Mouse (Mus musculus): ENCODE data around the gene Cux2. TPM values are rescaled to one million over a fixed set of nuclear protein-coding genes. Genes with fewer than 3 reads are reported as not detected.
"Not testable (repeated sequence)": the region's sequence is repeated elsewhere in the genome, so short reads cannot be mapped to it uniquely, and the experiment has no call there.

The Cux2 gene
- polyA plus RNA-seq, 1 experiment, result 65.9 TPM

GRCm38 (mm10) chr5:121879211-121879610, 170.7 kb downstream of the Cux2 start:
- DNase-seq (ENCODE audit: extremely low spot score in 1 of 2, low spot score in 1 of 2), result peak in 1 of 2 experiments; percentile 35

- DNase-seq (ENCODE audit: extremely low spot score in 1 of 2, low spot score in 1 of 2), result peak in 1 of 2 experiments; percentile 24
These were observed 171.2 kb downstream of the Cux2 start for GRCm38 (mm10) chr5:121878703-121879102.

DNA sequence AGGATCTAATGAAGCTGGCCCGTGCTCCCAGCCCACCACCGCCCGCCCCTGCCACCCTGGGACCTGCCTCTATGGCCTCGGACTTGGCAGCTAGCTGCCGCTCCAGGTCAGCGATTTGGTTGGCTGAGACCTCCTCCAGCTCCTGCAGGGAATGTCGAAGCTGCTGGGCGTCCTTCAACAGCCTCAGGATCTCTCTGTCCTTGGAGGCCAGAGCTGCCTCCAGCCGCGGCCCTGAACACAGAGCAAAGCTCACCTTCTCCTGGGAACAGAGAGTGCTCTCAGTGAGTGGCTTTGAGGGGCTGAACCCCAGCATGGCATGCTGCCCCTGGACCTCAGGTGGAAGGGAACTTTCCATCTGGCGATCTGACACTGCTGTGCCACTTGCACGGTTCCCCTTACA, 173.0 kb downstream of the Cux2 start:
- DNase-seq (ENCODE audit: extremely low spot score in 1 of 2, low spot score in 1 of 2), result no peak

GRCm38 (mm10) chr5:121875041-121875440, 174.9 kb downstream of the Cux2 start:
- DNase-seq (ENCODE audit: extremely low spot score in 1 of 2, low spot score in 1 of 2), result no peak

DNA sequence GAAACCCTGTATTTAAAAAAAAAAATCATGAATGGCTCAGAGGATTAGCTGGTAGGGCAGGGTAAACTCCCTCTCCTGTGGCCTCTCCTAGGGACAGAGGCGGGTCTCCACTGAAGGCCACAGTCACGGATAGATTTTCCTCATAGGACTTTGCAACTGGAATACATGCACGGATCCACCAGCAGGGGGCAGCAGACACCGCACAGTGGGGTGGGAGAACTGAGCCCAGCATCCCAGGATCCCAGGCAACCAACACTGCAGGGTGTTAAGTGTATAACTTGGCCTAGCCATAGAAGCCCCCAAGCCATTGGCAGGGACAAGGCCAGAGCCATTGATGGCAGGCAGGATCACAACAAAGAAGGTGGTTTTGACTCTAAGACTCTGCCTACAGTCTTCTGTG, 177.7 kb downstream of the Cux2 start:
- DNase-seq (ENCODE audit: extremely low spot score in 1 of 2, low spot score in 1 of 2), result peak in 1 of 2 experiments; percentile 90

GRCm38 (mm10) chr5:121871515-121872030, 178.3 kb downstream of the Cux2 start:
- DNase-seq (ENCODE audit: extremely low spot score in 1 of 2, low spot score in 1 of 2), result no peak

DNA sequence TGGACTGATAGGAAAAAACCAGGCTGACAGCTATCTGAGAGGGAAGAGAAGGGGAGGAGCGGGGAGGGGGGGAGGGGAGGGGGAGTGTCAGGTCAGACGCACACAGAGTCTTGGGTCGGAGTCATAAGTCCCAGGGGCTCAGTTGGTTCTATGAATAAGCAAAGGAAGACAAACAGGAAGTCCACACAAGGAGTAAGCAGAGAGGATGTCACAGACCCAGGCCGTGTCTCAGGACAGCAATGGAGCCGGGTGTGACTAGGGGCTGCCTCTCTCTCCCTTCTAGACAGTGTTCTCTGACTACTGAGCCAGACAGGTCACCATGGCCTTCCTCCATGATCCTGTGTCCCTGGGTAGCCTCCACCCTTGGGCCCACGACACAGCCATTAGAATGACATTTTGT, 179.1 kb downstream of the Cux2 start:
- no peak for DNase-seq (ENCODE audit: extremely low spot score in 1 of 2, low spot score in 1 of 2)

GRCm38 (mm10) chr5:121867963-121868362, 181.9 kb downstream of the Cux2 start:
- DNase-seq (ENCODE audit: extremely low spot score in 1 of 2, low spot score in 1 of 2), result no peak

- no peak for DNase-seq (ENCODE audit: extremely low spot score in 1 of 2, low spot score in 1 of 2)
These were observed 185.6 kb downstream of the Cux2 start for GRCm38 (mm10) chr5:121864330-121864729.

- no peak for DNase-seq (ENCODE audit: extremely low spot score in 1 of 2, low spot score in 1 of 2)
These were observed 187.9 kb downstream of the Cux2 start for GRCm38 (mm10) chr5:121861964-121862363.

GRCm38 (mm10) chr5:121858427-121858826, 191.5 kb downstream of the Cux2 start:
- no peak for DNase-seq (ENCODE audit: extremely low spot score in 1 of 2, low spot score in 1 of 2)

DNA sequence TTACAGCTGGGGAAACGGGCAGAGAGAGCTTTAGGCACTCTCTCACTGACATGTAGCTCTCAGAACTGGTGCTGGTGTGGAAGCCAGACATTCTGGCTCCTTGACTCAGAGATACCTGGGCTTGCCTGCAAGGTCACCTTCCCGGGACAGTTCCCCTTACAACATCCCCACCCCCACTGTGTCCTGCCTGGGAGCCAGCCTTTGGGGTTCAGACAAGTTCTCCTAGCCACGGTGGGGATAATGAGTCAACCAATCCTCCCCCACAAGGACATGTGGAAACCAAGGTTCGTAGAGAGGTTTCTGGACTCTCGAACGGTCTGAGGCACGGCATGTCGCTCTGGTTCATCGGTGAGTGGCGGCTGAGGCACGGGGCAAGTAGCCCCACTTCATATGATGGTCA, 193.2 kb downstream of the Cux2 start:
- no peak for DNase-seq (ENCODE audit: extremely low spot score in 1 of 2, low spot score in 1 of 2)

DNA sequence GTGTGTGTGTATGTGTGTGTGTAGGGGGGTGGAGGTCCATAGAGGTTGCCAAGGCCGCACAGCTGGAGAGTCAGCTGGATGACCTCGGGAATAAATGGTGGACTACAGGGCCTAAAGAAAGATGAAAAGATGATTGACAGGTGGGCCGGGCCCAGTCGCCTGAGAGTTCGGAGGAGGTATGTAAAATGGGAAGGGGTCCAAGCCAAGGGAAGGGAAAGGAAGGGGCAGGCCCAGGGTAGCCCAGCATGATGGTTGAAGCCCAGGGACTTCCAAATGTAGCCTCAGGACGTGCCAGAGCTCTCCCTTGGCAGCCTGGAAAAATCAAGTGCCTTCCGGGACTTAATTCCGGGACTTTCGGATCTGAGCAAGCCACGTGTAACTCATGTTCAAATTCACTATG, 195.1 kb downstream of the Cux2 start:
- DNase-seq (ENCODE audit: extremely low spot score in 1 of 2, low spot score in 1 of 2), result no peak

- no peak for DNase-seq (ENCODE audit: extremely low spot score in 1 of 2, low spot score in 1 of 2)
These were observed 196.4 kb downstream of the Cux2 start for GRCm38 (mm10) chr5:121853368-121854051.

DNA sequence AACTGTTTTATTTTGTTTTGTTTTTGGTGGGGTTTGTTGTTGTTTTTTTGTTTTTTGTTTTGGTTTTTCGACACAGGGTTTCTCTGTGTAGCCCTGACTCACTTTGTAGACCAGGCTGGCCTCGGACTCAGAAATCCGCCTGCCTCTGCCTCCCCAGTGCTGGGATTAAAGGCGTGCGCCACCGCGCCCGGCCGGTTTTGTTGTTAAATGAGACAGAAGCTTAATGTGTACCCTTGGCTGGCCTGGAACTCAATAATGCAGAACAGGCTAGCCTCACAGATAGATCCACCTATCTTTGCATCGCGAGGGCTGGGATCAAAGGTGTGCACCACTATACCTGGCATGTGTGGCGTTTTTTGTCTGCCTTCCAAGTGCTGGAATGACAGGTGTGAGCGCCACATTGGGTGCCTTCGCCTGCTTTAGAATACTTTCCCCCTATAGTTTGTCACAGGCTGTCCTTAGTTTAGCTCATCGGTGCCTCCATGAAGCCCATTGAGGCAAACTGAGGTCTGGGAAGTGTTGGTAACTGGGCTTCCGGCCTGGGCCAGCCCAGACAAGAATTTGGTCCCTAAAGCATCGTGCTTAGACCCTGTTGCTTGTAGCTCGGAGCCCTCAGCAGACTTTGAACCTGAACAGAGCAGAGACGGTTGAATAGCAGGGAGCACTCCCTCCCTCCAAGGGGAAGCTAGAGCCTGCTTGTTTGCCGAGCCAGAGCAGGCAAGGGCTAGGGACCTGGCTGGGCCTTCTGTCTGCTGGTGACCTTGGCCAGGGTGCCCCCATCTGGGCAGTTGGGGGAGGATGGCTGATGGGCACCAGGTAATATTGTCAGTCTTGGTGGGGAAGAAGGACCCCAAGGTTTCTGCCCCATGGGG, 200.2 kb downstream of the Cux2 start:
- DNase-seq (ENCODE audit: extremely low spot score in 1 of 2, low spot score in 1 of 2), result no peak

DNA sequence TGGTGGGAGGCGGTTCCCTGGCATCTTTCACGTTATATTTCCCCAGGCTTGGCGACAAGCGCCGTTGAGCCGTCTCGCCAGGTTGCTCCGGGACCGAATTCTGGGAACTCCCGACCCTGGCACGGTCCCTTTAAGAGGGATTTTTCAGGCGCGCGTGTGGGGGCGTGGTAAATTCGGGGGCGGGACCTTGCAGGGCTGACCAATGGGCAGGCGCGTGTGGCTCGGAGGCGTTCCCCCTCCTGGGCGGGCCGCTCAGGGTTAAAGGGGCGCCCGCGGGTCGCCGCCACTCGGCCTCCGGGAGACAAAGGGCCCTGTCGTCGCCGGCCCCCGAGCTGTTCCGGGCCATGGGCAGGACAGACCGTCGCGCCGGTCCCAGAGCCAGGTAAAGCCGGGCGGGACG, 201.2 kb downstream of the Cux2 start, which contains the start of gene Pheta1:
TSS of gene Pheta1 (plus strand) at position 242 of the 400 bp plus-strand sequence.
- peak; percentile 74 to 93 for DNase-seq (ENCODE audit: extremely low spot score in 1 of 2, low spot score in 1 of 2)

DNA sequence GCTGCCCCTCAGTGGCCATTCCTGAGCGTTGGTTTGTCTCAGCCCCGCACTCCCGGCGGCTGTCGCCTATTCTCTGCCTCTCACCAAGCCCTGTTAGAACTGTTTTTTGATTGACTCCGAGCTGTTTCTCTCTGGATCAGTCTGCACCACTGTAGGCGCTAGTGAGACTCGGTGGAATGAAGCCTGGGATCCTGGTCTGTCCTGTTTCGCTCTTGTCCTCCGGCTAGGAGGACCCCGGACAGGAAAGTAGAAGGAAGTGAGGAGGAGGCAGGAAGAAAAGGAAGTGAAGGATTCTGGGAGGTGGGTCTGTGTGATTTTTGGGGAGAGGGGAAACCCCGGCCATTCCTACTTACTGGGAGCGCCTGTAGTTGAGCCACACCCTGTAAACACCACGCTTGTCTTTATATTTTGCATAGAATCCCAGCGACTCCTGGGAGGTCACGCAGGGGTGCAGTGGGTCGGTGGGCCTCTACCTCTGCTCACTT, 201.8 kb downstream of the Cux2 start:
- DNase-seq (ENCODE audit: extremely low spot score in 1 of 2, low spot score in 1 of 2), result peak in 1 of 2 experiments; percentile 63

DNA sequence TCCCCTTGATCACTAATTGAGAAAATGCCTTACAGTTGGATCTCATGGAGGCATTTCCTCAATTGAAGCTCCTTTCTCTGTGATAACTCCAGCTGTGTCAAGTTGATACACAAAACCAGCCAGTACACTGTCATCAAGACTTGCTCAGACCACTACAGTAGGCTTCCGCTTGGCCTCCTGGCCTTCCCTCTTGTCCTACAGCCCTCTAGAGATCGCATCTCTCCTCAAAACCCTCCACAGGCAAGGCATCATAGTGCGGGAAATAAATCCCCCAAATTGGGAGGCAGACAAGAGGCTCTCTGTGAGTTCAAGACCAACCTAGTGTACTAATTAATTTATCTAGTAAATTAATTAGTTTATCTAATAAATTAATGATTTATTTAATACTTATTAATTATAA, 202.6 kb downstream of the Cux2 start:
- DNase-seq (ENCODE audit: extremely low spot score in 1 of 2, low spot score in 1 of 2), result not testable (repeated sequence)

- DNase-seq (ENCODE audit: extremely low spot score in 1 of 2, low spot score in 1 of 2), result no peak
These were observed 203.6 kb downstream of the Cux2 start for GRCm38 (mm10) chr5:121846322-121846721.

GRCm38 (mm10) chr5:121845361-121845760, 204.5 kb downstream of the Cux2 start:
- DNase-seq (ENCODE audit: extremely low spot score in 1 of 2, low spot score in 1 of 2), result no peak

DNA sequence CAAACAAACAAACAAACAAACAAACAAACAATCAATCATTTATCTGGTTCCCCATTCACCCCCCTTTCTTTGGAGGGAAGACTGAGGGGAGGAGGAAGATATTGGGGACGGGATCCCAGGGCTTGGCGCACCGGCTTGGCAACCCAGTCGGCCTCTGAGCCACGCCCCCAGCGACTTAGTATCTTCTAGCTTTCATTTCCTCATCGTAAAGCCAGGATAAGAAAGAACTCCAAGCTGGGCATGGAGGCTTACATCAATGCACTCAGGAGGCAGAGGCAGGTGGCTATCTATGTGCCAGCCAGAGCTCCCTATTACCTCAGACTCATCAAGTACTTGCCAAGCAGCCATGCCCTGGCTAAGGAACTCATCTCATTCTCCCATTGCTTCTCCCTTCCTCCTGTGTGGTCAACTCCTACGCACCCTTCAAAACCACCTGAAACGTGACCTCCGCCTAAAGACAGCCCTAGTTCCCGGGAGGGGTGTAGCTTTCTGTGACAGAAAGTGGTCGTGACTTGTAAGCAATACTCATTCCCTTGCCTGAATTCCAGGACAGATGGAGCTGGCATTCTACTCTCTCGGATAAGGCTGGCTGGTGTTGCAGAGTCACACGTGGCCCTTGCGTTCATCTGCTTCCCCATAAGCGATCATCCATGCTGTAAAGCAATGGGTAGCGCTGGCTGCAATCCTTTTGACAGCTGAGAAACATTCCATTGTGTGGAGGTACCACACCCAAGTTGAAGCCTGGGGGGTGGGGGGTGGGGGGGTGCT, 206.6 kb downstream of the Cux2 start:
- DNase-seq (ENCODE audit: extremely low spot score in 1 of 2, low spot score in 1 of 2), result no peak
